Mouse (Mus musculus) brain, embryonic 14.5 days (tissue): ENCODE results near the gene Lgi4.

Experiments
- CTCF ChIP-seq: fragments of 200-500 bp; IDR thresholded peaks from 2 replicates; pipeline ENCODE4 v1.5.1; 2012; ENCODE audit warnings: inconsistent platforms, mild to moderate bottlenecking, moderate library complexity, borderline replicate concordance; ENCODE audit not compliant: insufficient read depth, insufficient read length; ENCODE audit errors: extremely low read depth
- POLR2A ChIP-seq: fragments of 200-500 bp; IDR thresholded peaks from 2 replicates; pipeline ENCODE4 v1.6.1; 2012; ENCODE audit warnings: mild to moderate bottlenecking, inconsistent platforms, borderline replicate concordance; ENCODE audit not compliant: poor library complexity, insufficient read depth, insufficient read length, severe bottlenecking; ENCODE audit errors: extremely low read depth

- TF ChIP-seq CTCF (no peak), POLR2A (no peak)
These were observed 21.5 kb downstream of the Lgi4 start for GRCm38 (mm10) chr7:31080611-31081010.
